Mouse (Mus musculus) megakaryocyte, embryonic 14.5 days (primary cell): ENCODE data around the gene Amfr. TPM values are rescaled to one million over a fixed set of nuclear protein-coding genes. Genes with fewer than 3 reads are reported as not detected.
"Not testable (repeated sequence)": the region's sequence is repeated elsewhere in the genome, so short reads cannot be mapped to it uniquely, and the experiment has no call there.

Source experiments
- H3K27me3 ChIP-seq: replicated peaks from 2 replicates; pipeline ENCODE3; 2012; ENCODE audit warnings: inconsistent platforms
- H3K36me3 ChIP-seq: replicated peaks from 2 replicates; pipeline ENCODE3; 2012; ENCODE audit warnings: low read length, inconsistent platforms, mixed read lengths
- H3K4me1 ChIP-seq: 2 replicates; pipeline ENCODE4 v1.6.1; 2012; ENCODE audit warnings: inconsistent platforms
- H3K4me3 ChIP-seq: replicated peaks from 2 replicates; pipeline ENCODE3; 2012; ENCODE audit warnings: moderate library complexity, mild to moderate bottlenecking, inconsistent platforms
- H3K9me3 ChIP-seq: 2 replicates; pipeline ENCODE4 v1.6.1; 2012; ENCODE audit warnings: inconsistent platforms
- FLI1 ChIP-seq: IDR thresholded peaks from 2 replicates; pipeline ENCODE4 v1.6.1; 2012; ENCODE audit warnings: low read length, inconsistent platforms, mixed read lengths
- GATA1 ChIP-seq: IDR thresholded peaks from 3 replicates; pipeline ENCODE4 v1.6.1; 2012; ENCODE audit warnings: mixed read lengths, low read length, inconsistent platforms, borderline replicate concordance
- polyA plus RNA-seq: library from polyadenylated mRNA; stranded (reverse); fragments of >175 nt; gene quantifications from 2 replicates; pipeline ENCODE4 v1.2.3, GENCODE M21; 2012; ENCODE audit warnings: low replicate concordance; ENCODE audit not compliant: insufficient read depth

Gene Amfr
- 37.6 and 51.7 TPM in 2 replicates for polyA plus RNA-seq

GRCm38 (mm10) chr8:94012013-94012951 lies at the start of gene Amfr:
Gene Amfr (minus strand): TSS chr8:94012842.
- TF ChIP-seq GATA1 (no peak), FLI1 (no peak)
- Histone ChIP-seq H3K9me3 (no peaks in the 10 kb centered on the region), H3K27me3 (no peaks in the 10 kb centered on the region), H3K4me1 (peaks cover 33% of the 10 kb centered on the region), H3K4me3 (peak within 1 kb of the TSS; percentile 97), H3K36me3 (peaks cover 10% of the 10 kb centered on the region)

- peaks cover 94% of the 10 kb centered on the region for H3K36me3 ChIP-seq
- no peaks in the 10 kb centered on the region; the same call in 1 of the 2 replicates for H3K4me1 ChIP-seq
- TF ChIP-seq GATA1, result no peak
These were observed 44.7 kb upstream of the Amfr start for GRCm38 (mm10) chr8:94057157-94057854.

GRCm38 (mm10) chr8:94052696-94053095 lies 40.1 kb upstream of the Amfr start:
- Histone ChIP-seq H3K4me1 (no peaks in the 10 kb centered on the region), H3K9me3 (no peaks in the 10 kb centered on the region), H3K27me3 (no peaks in the 10 kb centered on the region), H3K36me3 (peaks cover 88% of the 10 kb centered on the region), H3K4me3 (no peak overlapping the region)
- TF ChIP-seq GATA1, result no peak
- no peak for TF ChIP-seq FLI1

More at GRCm38 (mm10) chr8:94057157-94057854, 44.7 kb upstream of the Amfr start:
- Histone ChIP-seq H3K27me3 (no peaks in the 10 kb centered on the region), H3K4me3 (no peak overlapping the region), H3K9me3 (no peaks in the 10 kb centered on the region)

GRCm38 (mm10) chr8:94047845-94048244 lies 35.2 kb upstream of the Amfr start:
- Histone ChIP-seq H3K36me3 (peaks cover 71% of the 10 kb centered on the region), H3K9me3 (no peaks in the 10 kb centered on the region), H3K27me3 (no peaks in the 10 kb centered on the region), H3K4me3 (no peak overlapping the region), H3K4me1 (no peaks in the 10 kb centered on the region)
- TF ChIP-seq GATA1 (no peak), FLI1 (no peak)

- Histone ChIP-seq H3K4me3 (peak overlapping the region; percentile 96), H3K36me3 (peaks cover 31% of the 10 kb centered on the region), H3K9me3 (no peaks in the 10 kb centered on the region), H3K4me1 (peaks cover 41% of the 10 kb centered on the region), H3K27me3 (no peaks in the 10 kb centered on the region)
- TF ChIP-seq GATA1 (no peak), FLI1 (no peak)
These were observed 25.2 kb upstream of the Amfr start for GRCm38 (mm10) chr8:94037806-94038205.

GRCm38 (mm10) chr8:94036944-94037524 lies 24.4 kb upstream of the Amfr start, which contains the start of the genes Nudt21 and Ogfod1:
Gene Nudt21 (minus strand): TSS chr8:94037031.
Gene Ogfod1 (plus strand): TSS chr8:94037198.
- peak within 1 kb of the TSS; percentile 96 for H3K4me3 ChIP-seq
- H3K36me3 ChIP-seq, result peaks cover 28% of the 10 kb centered on the region
- no peak for TF ChIP-seq GATA1
- peak; percentile 54; the same call in 1 of the 2 replicates for TF ChIP-seq FLI1
- no peaks in the 10 kb centered on the region for H3K27me3 ChIP-seq
- H3K9me3 ChIP-seq, result no peaks in the 10 kb centered on the region
- H3K4me1 ChIP-seq, result peaks cover 46% of the 10 kb centered on the region

GRCm38 (mm10) chr8:94036541-94036940 lies 23.9 kb upstream of the Amfr start:
- not testable (repeated sequence) for H3K9me3 ChIP-seq, H3K27me3 ChIP-seq
- Histone ChIP-seq H3K36me3 (peaks cover 33% of the 10 kb centered on the region), H3K4me3 (peak overlapping the region; percentile 93), H3K4me1 (peaks cover 46% of the 10 kb centered on the region)

- Histone ChIP-seq H3K27me3 (no peaks in the 10 kb centered on the region), H3K9me3 (no peaks in the 10 kb centered on the region), H3K36me3 (peaks cover 37% of the 10 kb centered on the region), H3K4me3 (peak overlapping the region; percentile 93), H3K4me1 (peaks cover 46% of the 10 kb centered on the region)
- TF ChIP-seq FLI1, result no peak
- no peak for TF ChIP-seq GATA1
These were observed 22.6 kb upstream of the Amfr start for GRCm38 (mm10) chr8:94035200-94035599.

- Histone ChIP-seq H3K9me3 (no peaks in the 10 kb centered on the region), H3K4me1 (peaks cover 45% of the 10 kb centered on the region), H3K4me3 (no peak overlapping the region), H3K36me3 (peaks cover 39% of the 10 kb centered on the region), H3K27me3 (no peaks in the 10 kb centered on the region)
- TF ChIP-seq GATA1 (no peak), FLI1 (no peak)
These were observed 21.0 kb upstream of the Amfr start for GRCm38 (mm10) chr8:94033601-94034000.

- Histone ChIP-seq H3K4me1 (peaks cover 23% of the 10 kb centered on the region), H3K36me3 (peaks cover 76% of the 10 kb centered on the region), H3K9me3 (no peaks in the 10 kb centered on the region), H3K27me3 (no peaks in the 10 kb centered on the region), H3K4me3 (no peak overlapping the region)
- no peak for TF ChIP-seq FLI1
- TF ChIP-seq GATA1, result no peak
These were observed 17.1 kb upstream of the Amfr start for GRCm38 (mm10) chr8:94029701-94030100.
